Mouse (Mus musculus) C2C12 (cell line): Measurements from ENCODE around the gene Khnyn.

Source experiments
- CTCF ChIP-seq: IDR thresholded peaks from one replicate; pipeline ENCODE4 v1.5.1; 2011; ENCODE audit not compliant: control insufficient read depth, insufficient read depth, insufficient read length
- MAX ChIP-seq: IDR thresholded peaks from one replicate; pipeline ENCODE4 v1.6.1; 2011; ENCODE audit warnings: mild to moderate bottlenecking, control low read depth
- MYOG ChIP-seq: IDR thresholded peaks from one replicate; pipeline ENCODE4 v1.6.1; 2011; ENCODE audit not compliant: control insufficient read depth, insufficient read length; ENCODE audit errors: extremely low read depth
- USF1 ChIP-seq: IDR thresholded peaks from one replicate; pipeline ENCODE4 v1.6.1; 2011; ENCODE audit warnings: low read depth, mild to moderate bottlenecking, control low read depth, moderate library complexity

DNA sequence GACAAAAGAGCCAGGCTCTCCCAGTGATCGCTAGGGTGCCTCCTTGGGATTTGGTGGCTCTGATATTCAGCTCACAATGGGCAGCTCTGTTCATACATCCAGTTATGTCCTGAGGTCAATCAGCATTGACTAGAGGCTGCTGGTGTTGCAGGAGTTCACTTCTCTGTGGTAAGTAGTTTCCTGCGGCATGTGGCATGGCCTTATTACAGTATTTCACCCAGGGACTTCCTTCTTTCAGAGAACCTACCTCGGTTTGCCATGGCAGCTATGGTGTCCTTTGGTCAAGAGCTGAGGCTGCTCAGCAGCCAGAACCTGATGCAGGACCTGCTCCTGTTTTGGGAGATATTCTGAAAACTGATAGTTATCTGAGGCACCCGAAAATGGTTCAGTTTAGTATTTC, 42.1 kb downstream of the Khnyn start:
- no peak for TF ChIP-seq CTCF
- no peak for TF ChIP-seq MAX
- no peak for TF ChIP-seq USF1
- no peak for TF ChIP-seq MYOG
